Mouse (Mus musculus) right cerebral cortex, postnatal 36 days (tissue): Measurements from ENCODE around the gene Itih3.

ENCODE experiments used
- DNase-seq, 2 experiments: peaks; one replicate each; pipeline ENCODE4 v3.0.0; 2022; ENCODE audit warnings: low spot score in 2 of 2, mixed read lengths in 1 of 2

Gene Itih3

DNA sequence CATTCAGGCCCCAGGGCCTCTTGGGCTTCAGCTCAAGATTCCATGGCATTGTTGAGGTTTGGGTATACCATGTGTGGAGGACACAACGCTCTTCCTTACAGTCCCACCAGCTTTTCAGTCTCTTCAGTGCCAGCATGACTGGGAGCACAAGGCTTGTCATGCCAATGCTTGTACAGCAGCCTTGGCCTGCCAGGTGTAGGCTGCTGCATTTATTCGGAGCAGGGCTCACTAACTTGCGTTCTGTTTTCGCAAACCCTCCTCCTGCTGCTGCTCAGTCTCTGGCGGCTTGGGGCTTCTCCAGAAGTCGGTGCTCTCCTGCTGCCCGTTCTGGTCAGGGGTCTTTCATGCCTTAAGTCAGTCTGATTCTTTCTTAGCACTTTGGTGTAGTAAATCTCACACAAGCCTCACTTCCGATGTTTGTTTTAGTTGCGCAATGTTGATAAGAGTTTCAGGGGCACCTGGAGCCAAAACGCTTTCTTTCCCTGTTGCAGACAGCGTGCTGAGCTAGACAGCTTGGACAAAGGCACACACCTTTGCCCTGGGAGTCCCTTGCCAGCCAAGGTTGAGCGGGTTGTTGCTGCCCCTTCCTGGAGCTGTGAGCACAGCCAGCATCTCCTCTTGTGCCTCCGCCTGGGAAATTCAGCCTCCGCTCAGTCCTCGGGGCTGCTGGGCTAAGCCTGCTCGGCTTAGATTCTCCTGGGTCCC lies 62.0 kb downstream of the Itih3 start:
- DNase-seq: no peak
